Mouse (Mus musculus) bone marrow, adult 2 months (tissue): ENCODE measurements around the gene Slc44a5. TPM values are rescaled to one million over a fixed set of nuclear protein-coding genes. Genes with fewer than 3 reads are reported as not detected.
A peak's percentile ranks its signal among the peaks of the same experiment; 100 is the strongest.

Source experiments
- H3K27ac ChIP-seq: fragments of 200-500 bp; 2 replicates; pipeline ENCODE4 v1.5.1; 2012; ENCODE audit warnings: low read depth, mild to moderate bottlenecking, control low read depth, inconsistent platforms, low read length; ENCODE audit not compliant: control insufficient read depth, poor library complexity, insufficient read depth
- H3K4me1 ChIP-seq: fragments of 200-500 bp; 2 replicates; pipeline ENCODE4 v1.6.1; 2011; ENCODE audit warnings: low read length; ENCODE audit not compliant: control insufficient read depth, insufficient read depth
- H3K4me3 ChIP-seq: fragments of 200-500 bp; replicated peaks from 2 replicates; pipeline ENCODE3; 2011; ENCODE audit warnings: mild to moderate bottlenecking, low read depth, low read length, control low read depth; ENCODE audit not compliant: control insufficient read depth
- CTCF ChIP-seq: fragments of 200-500 bp; IDR thresholded peaks from 2 replicates; pipeline ENCODE4 v1.5.1; 2011; ENCODE audit warnings: low read length, control low read depth; ENCODE audit not compliant: control insufficient read depth, insufficient read depth
- POLR2A ChIP-seq: fragments of 200-500 bp; IDR thresholded peaks from 2 replicates; pipeline ENCODE4 v1.6.1; 2011; ENCODE audit warnings: low read depth, mild to moderate bottlenecking, control low read depth, low read length, borderline replicate concordance; ENCODE audit not compliant: control insufficient read depth
- WGBS: fragments of 180-500 bp; shearing (Covaris S2); methylation state at CpG from one replicate; pipeline ENCODE4 v1.1.7; 2018; 5-methylcytosine and 5-hydroxymethylcytosine counted together
- polyA plus RNA-seq: library from polyadenylated mRNA; stranded (reverse); fragments of >200 nt; gene quantifications from 2 replicates; pipeline ENCODE4 v1.2.4, GENCODE M21; 2011; ENCODE audit warnings: low replicate concordance; ENCODE audit not compliant: missing spikeins, insufficient read depth, insufficient read length

Slc44a5 gene
- polyA plus RNA-seq, 1 experiment = not detected

DNA sequence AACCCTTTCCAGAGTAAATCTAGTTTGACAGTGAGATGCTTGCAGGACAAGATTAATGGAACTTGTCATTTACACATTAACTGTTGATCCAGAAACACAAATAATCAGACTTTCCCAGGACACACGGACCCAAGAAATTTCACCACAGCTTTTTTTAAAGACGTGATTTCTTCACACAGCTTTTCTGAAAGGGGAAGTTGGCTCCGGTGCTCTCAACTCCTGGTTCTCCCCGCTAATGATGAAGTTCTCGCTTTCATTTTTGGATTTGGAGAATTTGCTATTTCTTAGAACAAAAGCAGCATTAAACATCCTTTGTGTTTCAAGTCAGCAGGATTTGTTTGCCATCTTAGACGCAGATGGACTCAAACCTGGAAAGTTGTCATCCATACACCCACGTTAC is 2.6 kb downstream of the Slc44a5 start:
- 25% methylated on average over 7 of the region's 7 CpGs for WGBS
- TF ChIP-seq CTCF = no peak
- TF ChIP-seq POLR2A = no peak
- no peaks in the 10 kb centered on the region; the same call in 1 of the 2 replicates for H3K4me1 ChIP-seq
- H3K4me3 ChIP-seq = no peak overlapping the region
- no peak overlapping the region for H3K27ac ChIP-seq

DNA sequence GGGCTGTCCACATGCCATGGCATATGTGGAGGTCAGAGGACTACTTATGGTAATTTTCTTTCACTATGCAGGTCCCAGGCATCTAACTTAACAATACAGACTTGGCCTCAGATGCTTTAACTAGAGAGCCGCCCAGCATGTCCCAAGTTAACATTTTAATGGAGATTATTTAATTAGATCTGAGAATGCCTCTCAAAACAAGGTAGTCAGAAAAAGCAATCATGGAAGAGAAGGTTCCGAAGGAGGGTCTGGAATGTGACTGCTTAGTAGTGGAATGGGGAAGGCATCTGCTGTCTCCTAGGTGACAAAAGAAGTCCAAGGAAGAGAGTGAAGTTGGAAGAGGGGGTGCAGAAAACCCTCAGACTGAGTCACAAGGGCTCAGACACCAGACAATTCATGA is 7.4 kb downstream of the Slc44a5 start:
- H3K4me1 ChIP-seq = no peaks in the 10 kb centered on the region; the same call in 1 of the 2 replicates
- no peak overlapping the region for H3K4me3 ChIP-seq
- H3K27ac ChIP-seq = no peak overlapping the region
- WGBS = 81% methylated on average over 2 of the region's 2 CpGs
- no peak for TF ChIP-seq POLR2A
- no peak for TF ChIP-seq CTCF

DNA sequence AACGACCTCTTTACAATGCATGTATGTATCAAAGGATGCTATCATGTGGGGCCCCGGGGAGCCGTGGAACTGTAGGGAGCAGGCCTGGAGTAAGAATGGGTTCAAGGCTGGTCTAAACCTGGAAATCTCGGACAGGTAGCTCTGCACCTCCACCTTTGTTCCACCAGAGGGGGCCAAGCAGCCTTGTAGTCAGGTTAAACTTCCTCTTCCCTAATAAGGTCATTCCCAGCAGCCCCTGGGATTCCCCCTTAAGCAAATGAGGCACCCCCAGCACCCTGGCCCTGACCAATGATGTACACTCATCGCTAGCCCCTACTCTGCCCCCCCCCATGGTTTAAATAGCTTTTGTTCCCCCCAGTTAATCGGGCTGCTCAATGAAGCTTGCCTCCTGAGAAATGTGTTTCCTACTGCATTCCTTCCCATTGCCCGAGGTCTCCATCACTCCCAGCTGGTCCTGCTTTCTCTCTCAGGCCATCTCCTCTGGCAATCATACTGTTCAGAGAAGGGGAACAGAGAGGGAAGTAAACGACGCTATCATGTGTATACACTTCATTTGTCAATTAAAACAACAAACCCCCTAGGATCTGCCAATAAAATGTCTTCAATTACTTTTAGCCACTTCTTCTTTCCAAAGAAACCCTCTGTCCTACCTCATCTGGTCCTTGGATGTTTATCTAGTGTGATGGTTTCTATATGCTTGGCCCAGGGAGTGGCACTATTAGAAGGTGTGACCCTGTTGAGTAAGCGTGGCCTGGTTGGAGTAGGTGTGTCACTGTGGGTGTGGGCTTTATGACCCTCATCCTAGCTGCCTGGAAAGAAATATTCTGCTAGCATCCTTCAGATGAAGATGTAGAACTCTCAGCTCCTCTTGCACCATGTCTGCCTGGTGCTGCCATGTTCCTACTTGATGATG is 11.4 kb downstream of the Slc44a5 start:
- no peaks in the 10 kb centered on the region for H3K4me1 ChIP-seq

DNA sequence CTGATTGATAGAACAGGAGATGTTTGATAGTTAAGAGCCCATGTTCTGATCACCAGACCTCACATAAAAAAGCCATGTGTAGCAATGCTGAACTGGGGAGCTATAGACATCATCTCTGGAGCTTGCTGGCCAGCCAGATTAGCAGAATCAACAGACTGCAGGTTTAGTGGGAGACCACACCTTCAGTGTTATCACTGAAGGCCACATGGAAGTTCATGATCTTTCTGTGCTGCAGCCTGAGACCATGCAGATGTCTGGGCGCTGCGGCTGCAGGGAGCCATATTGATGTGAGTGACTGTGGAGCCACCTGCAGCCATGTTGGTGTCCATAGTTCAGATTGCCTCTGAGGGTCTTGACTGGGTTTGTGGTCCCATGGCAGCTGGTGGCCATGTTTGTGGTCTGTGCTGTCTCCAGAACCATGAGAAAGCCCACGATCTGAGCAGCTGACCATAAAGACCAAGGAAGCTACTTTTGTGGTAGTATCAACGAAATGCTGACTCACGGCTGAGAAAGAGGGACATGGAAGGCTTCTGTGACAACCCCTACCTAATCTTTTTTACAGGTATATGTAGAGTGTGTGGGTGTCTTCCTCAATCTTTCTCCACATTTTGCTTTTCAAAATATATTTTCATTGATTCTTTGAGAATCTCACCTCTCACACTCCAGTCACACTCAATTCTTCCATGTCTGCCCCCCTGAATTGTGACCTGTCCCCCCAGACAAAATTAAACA is 26.7 kb downstream of the Slc44a5 start:
- WGBS = 73% methylated on average over 5 of the region's 5 CpGs
- H3K27ac ChIP-seq = no peak overlapping the region
- H3K4me3 ChIP-seq = no peak overlapping the region
- no peaks in the 10 kb centered on the region for H3K4me1 ChIP-seq
- TF ChIP-seq CTCF (no peak), POLR2A (no peak)

More for the DNA sequence above, 11.4 kb downstream of the Slc44a5 start:
- no peak overlapping the region for H3K4me3 ChIP-seq
- TF ChIP-seq CTCF (peak; percentile 40; the same call in 1 of the 2 replicates), POLR2A (no peak)
- no peak overlapping the region for H3K27ac ChIP-seq
- WGBS = 44% methylated on average over 10 of the region's 10 CpGs

DNA sequence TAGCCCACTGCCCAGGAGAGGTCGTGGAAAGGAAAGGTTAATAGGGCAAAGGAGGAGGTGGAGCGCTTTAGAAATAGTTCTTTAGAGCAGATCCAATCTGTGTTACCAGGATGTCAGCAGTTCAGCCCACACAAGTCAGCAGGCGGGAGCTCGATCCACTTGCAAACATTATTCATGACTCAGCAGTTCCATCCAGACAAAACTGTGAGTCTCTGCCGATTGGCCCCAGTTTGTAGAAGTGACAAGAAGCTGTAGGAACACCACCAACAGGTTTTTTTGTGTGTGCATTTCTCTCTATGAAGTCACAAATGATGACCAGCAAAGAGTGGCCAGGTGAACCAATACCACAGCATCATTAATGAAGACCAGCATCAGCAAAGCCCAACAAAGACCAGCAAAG is 28.1 kb downstream of the Slc44a5 start:
- no peaks in the 10 kb centered on the region for H3K4me1 ChIP-seq
- H3K27ac ChIP-seq = no peak overlapping the region
- no peak for TF ChIP-seq POLR2A
- no peak for TF ChIP-seq CTCF
- no peak overlapping the region for H3K4me3 ChIP-seq
- 75% methylated on average over 5 of the region's 5 CpGs for WGBS

DNA sequence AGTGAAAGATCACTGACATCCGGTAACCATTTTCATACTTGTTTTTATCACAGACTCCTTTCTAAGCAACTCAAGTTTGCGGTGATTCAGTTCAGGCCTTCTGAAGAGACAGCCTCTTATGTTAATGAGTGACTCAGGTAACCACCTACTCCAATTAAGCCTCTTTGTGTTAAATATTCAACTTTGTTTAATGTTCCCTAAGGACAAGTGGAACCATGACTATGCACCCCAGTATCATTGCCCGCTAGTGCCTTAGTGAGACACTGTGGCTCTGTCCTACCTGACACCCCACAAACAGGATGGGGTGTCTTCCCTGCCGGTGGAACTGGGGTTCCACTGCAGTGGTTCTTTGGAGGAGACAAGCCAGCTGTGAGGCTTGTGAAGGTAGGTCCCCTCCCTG is 73.6 kb downstream of the Slc44a5 start:
- Histone ChIP-seq H3K4me3 (no peak overlapping the region), H3K4me1 (no peaks in the 10 kb centered on the region), H3K27ac (no peak overlapping the region)
- WGBS = 85% methylated on average over 4 of the region's 4 CpGs
- no peak for TF ChIP-seq POLR2A

DNA sequence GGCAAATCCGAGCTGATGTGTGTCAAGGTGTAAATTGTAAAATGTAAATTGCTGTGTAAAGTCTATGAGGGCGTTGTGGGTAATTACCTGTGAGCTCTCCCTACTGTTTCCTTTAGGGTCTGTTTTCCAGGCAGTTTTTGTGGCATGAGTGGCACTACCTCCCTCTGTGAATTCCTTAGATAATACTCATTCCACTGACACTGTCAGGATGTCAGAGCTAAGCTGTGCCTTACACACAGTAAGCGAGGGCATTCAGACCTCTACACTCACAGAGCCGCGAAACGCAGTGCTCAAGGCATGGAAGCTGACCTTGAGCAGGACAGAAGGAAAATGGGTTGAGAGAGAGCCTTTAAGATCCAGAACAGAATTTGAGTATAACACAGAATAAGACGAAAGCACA is 80.1 kb downstream of the Slc44a5 start:
- TF ChIP-seq POLR2A (no peak), CTCF (no peak)
- H3K4me1 ChIP-seq = no peaks in the 10 kb centered on the region
- no peak overlapping the region for H3K27ac ChIP-seq
- whole genome bisulfite sequencing = 72% methylated on average over 7 of the region's 7 CpGs
- H3K4me3 ChIP-seq = no peak overlapping the region

DNA sequence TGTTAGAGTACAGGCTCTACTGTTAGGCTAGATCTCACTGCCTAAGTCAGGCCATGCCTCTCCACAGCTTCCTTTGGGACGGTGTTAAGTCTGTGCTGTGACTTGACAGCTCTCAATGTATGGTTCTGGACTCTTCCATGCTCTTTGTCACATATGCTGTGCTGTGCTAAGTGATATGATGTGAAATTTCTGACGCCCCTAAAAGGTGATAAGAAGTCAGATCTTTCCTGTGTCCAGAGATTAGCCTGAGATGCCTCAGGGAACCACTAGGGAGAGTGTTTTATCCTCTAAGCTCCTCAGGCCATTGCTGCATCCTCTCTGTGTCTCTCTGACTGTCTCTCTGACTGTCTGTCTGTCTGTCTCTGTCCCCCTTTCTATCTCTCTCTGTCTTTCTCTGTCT is 84.2 kb downstream of the Slc44a5 start:
- no peak overlapping the region for H3K27ac ChIP-seq
- WGBS = 59% methylated on average over 2 of the region's 2 CpGs
- no peaks in the 10 kb centered on the region for H3K4me1 ChIP-seq
- no peak overlapping the region for H3K4me3 ChIP-seq
- TF ChIP-seq POLR2A (no peak), CTCF (no peak)
